Mouse (Mus musculus) G1E (cell line): ENCODE measurements at regions not wholly inside any gene's neighbourhood (a gene's known extent, or its start where the extent isn't known, plus 50 kb on each side); places are given as distances from the start of the nearest gene placed in this dataset.

ENCODE experiments used
- CTCF ChIP-seq: IDR thresholded peaks from 2 replicates; pipeline ENCODE4 v1.5.1; 2012; ENCODE audit warnings: low read depth, low read length, inconsistent platforms, mixed read lengths
- GATA1 ChIP-seq: IDR thresholded peaks from 2 replicates; pipeline ENCODE4 v1.6.1; 2012; ENCODE audit warnings: borderline replicate concordance, low read length, inconsistent platforms, mixed read lengths
- GATA2 ChIP-seq: IDR thresholded peaks from 2 replicates; pipeline ENCODE4 v1.6.1; 2012; ENCODE audit warnings: low read depth, low read length, inconsistent platforms, borderline replicate concordance
- POLR2AphosphoS5 ChIP-seq: IDR thresholded peaks from 2 replicates; pipeline ENCODE4 v1.6.1; 2012; ENCODE audit warnings: low read depth, low read length, inconsistent platforms; ENCODE audit not compliant: insufficient replicate concordance
- TAL1 ChIP-seq: conservative IDR thresholded peaks from 2 replicates; pipeline ENCODE4 v1.6.1; 2012; ENCODE audit warnings: low read depth, low read length, inconsistent platforms, mixed read lengths

GRCm38 (mm10) chr7:73147251-73147650 lies 228.1 kb upstream of the Rgma start:
- TF ChIP-seq CTCF (no peak), TAL1 (no peak), GATA1 (no peak), POLR2AphosphoS5 (no peak), GATA2 (no peak)
